Mouse (Mus musculus): ENCODE data around the gene Nipal4.

Gene Nipal4

GRCm38 (mm10) chr11:46157462-46157861 lies 8.8 kb downstream of the Nipal4 start:
- CTCF ChIA-PET = no interaction called here

- CTCF ChIA-PET = no interaction called here
Measured at GRCm38 (mm10) chr11:46156945-46157344, 9.4 kb downstream of the Nipal4 start.

- CTCF ChIA-PET = no interaction called here
Measured at GRCm38 (mm10) chr11:46146619-46147018, 19.7 kb downstream of the Nipal4 start.

- CTCF ChIA-PET = interaction anchor here (0.6 kb wide), 1 partner anchor 86 kb away, joined by 6 read pairs; no protein-coding TSS in a partner anchor
Measured at GRCm38 (mm10) chr11:46145163-46145875, 21.0 kb downstream of the Nipal4 start.

GRCm38 (mm10) chr11:46143342-46143741 lies 23.0 kb downstream of the Nipal4 start:
- CTCF ChIA-PET = no interaction called here

GRCm38 (mm10) chr11:46134899-46135298 lies 31.4 kb downstream of the Nipal4 start:
- CTCF ChIA-PET = no interaction called here

- CTCF ChIA-PET = interaction anchor here (0.5 kb wide), 1 partner anchor 83 kb away, joined by 5 read pairs; no protein-coding TSS in a partner anchor
Measured at GRCm38 (mm10) chr11:46131022-46131986, 35.0 kb downstream of the Nipal4 start.

GRCm38 (mm10) chr11:46128548-46128945 lies 37.8 kb downstream of the Nipal4 start:
- CTCF ChIA-PET = interaction anchor here (0.5 kb wide), 1 partner anchor 1422 kb away, joined by 4 read pairs; no protein-coding TSS in a partner anchor

GRCm38 (mm10) chr11:46127621-46128547 lies 38.4 kb downstream of the Nipal4 start:
- CTCF ChIA-PET = interaction anchor here (0.5 kb wide), 1 partner anchor 1421 kb away, joined by 4 read pairs; no protein-coding TSS in a partner anchor

- CTCF ChIA-PET = interaction anchor here (0.6 kb wide), 1 partner anchor 74 kb away, joined by 4 read pairs; no protein-coding TSS in a partner anchor
Measured at GRCm38 (mm10) chr11:46126827-46127410, 39.4 kb downstream of the Nipal4 start.

- CTCF ChIA-PET = interaction anchor here (0.6 kb wide), 1 partner anchor 67 kb away, joined by 12 read pairs; no protein-coding TSS in a partner anchor
Measured at GRCm38 (mm10) chr11:46126317-46126716, 40.0 kb downstream of the Nipal4 start.

- CTCF ChIA-PET = interaction anchor here (0.6 kb wide), 1 partner anchor 67 kb away, joined by 12 read pairs; no protein-coding TSS in a partner anchor
Measured at GRCm38 (mm10) chr11:46125835-46126229, 40.5 kb downstream of the Nipal4 start.

- CTCF ChIA-PET = no interaction called here
Measured at GRCm38 (mm10) chr11:46125093-46125834, 41.0 kb downstream of the Nipal4 start.

GRCm38 (mm10) chr11:46123328-46123866 lies 42.9 kb downstream of the Nipal4 start:
- CTCF ChIA-PET = interaction anchor here (0.6 kb wide), 1 partner anchor 46 kb away, joined by 3 read pairs; no protein-coding TSS in a partner anchor

- CTCF ChIA-PET = no interaction called here
Measured at GRCm38 (mm10) chr11:46122875-46123274, 43.4 kb downstream of the Nipal4 start.

GRCm38 (mm10) chr11:46121666-46122065 lies 44.6 kb downstream of the Nipal4 start:
- CTCF ChIA-PET = no interaction called here

- CTCF ChIA-PET = no interaction called here
Measured at GRCm38 (mm10) chr11:46120084-46120483, 46.2 kb downstream of the Nipal4 start.

GRCm38 (mm10) chr11:46119624-46120023 lies 46.7 kb downstream of the Nipal4 start:
- CTCF ChIA-PET = no interaction called here

- CTCF ChIA-PET = interaction anchor here (0.5 kb wide), 1 partner anchor 762 kb away, joined by 5 read pairs; no protein-coding TSS in a partner anchor
Measured at GRCm38 (mm10) chr11:46116510-46116909, 49.8 kb downstream of the Nipal4 start.

All from spleen, embryonic (tissue).